Mouse (Mus musculus) cerebellum, postnatal 4 days (tissue): ENCODE data around the gene Surf4.

Experiments
- DNase-seq, 2 experiments: peaks; one replicate each; pipeline ENCODE4 v3.0.0; 2022; ENCODE audit warnings: low spot score in 2 of 2, mixed read lengths in 1 of 2

The Surf4 gene

GRCm38 (mm10) chr2:26933304-26934055 lies at the start of gene Surf4, which contains the start of gene Stkld1:
TSS of gene Surf4 (minus strand) at chr2:26933928.
TSS of gene Stkld1 (plus strand) at chr2:26934047.
- DNase-seq, result peak; percentile 75 to 90

GRCm38 (mm10) chr2:26980361-26980760 lies 46.6 kb upstream of the Surf4 start:
- DNase-seq, result no peak

GRCm38 (mm10) chr2:26973960-26974359 lies 40.2 kb upstream of the Surf4 start:
- no peak for DNase-seq

GRCm38 (mm10) chr2:26973116-26973515 lies 39.4 kb upstream of the Surf4 start, which contains the start of gene Adamts13:
TSS of gene Adamts13 (plus strand) at chr2:26973416.
- DNase-seq, result no peak

GRCm38 (mm10) chr2:26967262-26967661 lies 33.5 kb upstream of the Surf4 start:
- no peak for DNase-seq

- no peak for DNase-seq
Measured at GRCm38 (mm10) chr2:26964724-26965370, 31.1 kb upstream of the Surf4 start.

- DNase-seq, result peak; percentile 88 to 93
Measured at GRCm38 (mm10) chr2:26963923-26964723, 30.4 kb upstream of the Surf4 start, which contains the start of gene Rexo4. TSS of gene Rexo4 (minus strand) at chr2:26964386.

GRCm38 (mm10) chr2:26960756-26961155 lies 27.0 kb upstream of the Surf4 start:
- no peak for DNase-seq

GRCm38 (mm10) chr2:26957488-26957859 lies 23.7 kb upstream of the Surf4 start:
- DNase-seq, result no peak

GRCm38 (mm10) chr2:26956811-26957487 lies 23.2 kb upstream of the Surf4 start:
- DNase-seq, result no peak

- DNase-seq, result no peak
Measured at GRCm38 (mm10) chr2:26954735-26955395, 21.1 kb upstream of the Surf4 start.

GRCm38 (mm10) chr2:26952866-26953265 lies 19.1 kb upstream of the Surf4 start:
- no peak for DNase-seq

- DNase-seq, result no peak
Measured at GRCm38 (mm10) chr2:26952193-26952592, 18.5 kb upstream of the Surf4 start.

- DNase-seq, result no peak
Measured at GRCm38 (mm10) chr2:26951346-26951905, 17.7 kb upstream of the Surf4 start.

- no peak for DNase-seq
Measured at GRCm38 (mm10) chr2:26950411-26950810, 16.7 kb upstream of the Surf4 start.

- DNase-seq, result no peak
Measured at GRCm38 (mm10) chr2:26943253-26943652, 9.5 kb upstream of the Surf4 start.

GRCm38 (mm10) chr2:26941539-26941938 lies 7.8 kb upstream of the Surf4 start:
- no peak for DNase-seq

- DNase-seq, result no peak
Measured at GRCm38 (mm10) chr2:26936425-26936824, 2.7 kb upstream of the Surf4 start.

- no peak for DNase-seq
Measured at GRCm38 (mm10) chr2:26935286-26935685, 1.6 kb upstream of the Surf4 start.

- DNase-seq, result peak in 1 of 2 experiments; percentile 41
Measured at GRCm38 (mm10) chr2:26932473-26933303, 1.0 kb downstream of the Surf4 start.
